Mouse (Mus musculus): ENCODE data around the gene Sdccag8. TPM values are rescaled to one million over a fixed set of nuclear protein-coding genes. Genes with fewer than 3 reads are reported as not detected.

Sdccag8 gene
- polyA plus RNA-seq, 1 experiment from 2014 or later: 11.1 TPM

- Histone ChIP-seq H3K27ac (ENCODE audit: low read length) (no peak overlapping the region), H3K4me3 (ENCODE audit: low read length) (no peak overlapping the region), H3K4me1 (ENCODE audit: control insufficient read depth, insufficient read depth, low read length) (peaks cover 20% of the 10 kb centered on the region), H3K4me2 (ENCODE audit: low read depth, low read length) (peak overlapping the region; percentile 59), H3K9ac (ENCODE audit: low read length) (peak overlapping the region; percentile 59), H3K27me3 (ENCODE audit: control insufficient read depth, insufficient read depth, low read length) (no peaks in the 10 kb centered on the region), H3K9me3 (replicated peaks; ENCODE audit: control insufficient read depth, low read length) (no peaks in the 10 kb centered on the region), H3K36me3 (ENCODE audit: control insufficient read depth, insufficient read depth) (no peaks in the 10 kb centered on the region)
- WGBS: 64% methylated on average over 33 of the region's 33 CpGs
- no peak for ATAC-seq (replicated peaks; ENCODE audit: extremely low read depth, insufficient read depth, low FRiP score)
Observed at GRCm38 (mm10) chr1:176997711-176998689, 183.5 kb downstream of the Sdccag8 start.

GRCm38 (mm10) chr1:176999011-176999410 lies 184.6 kb downstream of the Sdccag8 start:
- H3K4me3 ChIP-seq (ENCODE audit: low read length): no peak overlapping the region
- H3K4me2 ChIP-seq (ENCODE audit: low read depth, low read length): no peak overlapping the region
- H3K27ac ChIP-seq (ENCODE audit: low read length): no peak overlapping the region
- 66% methylated on average over 6 of the region's 6 CpGs for WGBS
- no peak for ATAC-seq (replicated peaks; ENCODE audit: extremely low read depth, insufficient read depth, low FRiP score)
- peaks cover 14% of the 10 kb centered on the region for H3K4me1 ChIP-seq (ENCODE audit: control insufficient read depth, insufficient read depth, low read length)
- no peaks in the 10 kb centered on the region for H3K9me3 ChIP-seq (replicated peaks; ENCODE audit: control insufficient read depth, low read length)
- H3K27me3 ChIP-seq (ENCODE audit: control insufficient read depth, insufficient read depth, low read length): no peaks in the 10 kb centered on the region
- no peaks in the 10 kb centered on the region for H3K36me3 ChIP-seq (ENCODE audit: control insufficient read depth, insufficient read depth)
- H3K9ac ChIP-seq (ENCODE audit: low read length): no peak overlapping the region

- H3K27me3 ChIP-seq (ENCODE audit: control insufficient read depth, insufficient read depth, low read length): no peaks in the 10 kb centered on the region
- H3K36me3 ChIP-seq (ENCODE audit: control insufficient read depth, insufficient read depth): no peaks in the 10 kb centered on the region
- H3K4me2 ChIP-seq (ENCODE audit: low read depth, low read length): no peak overlapping the region
- H3K4me1 ChIP-seq (ENCODE audit: control insufficient read depth, insufficient read depth, low read length): no peaks in the 10 kb centered on the region
- ATAC-seq (replicated peaks; ENCODE audit: extremely low read depth, insufficient read depth, low FRiP score): no peak
- H3K27ac ChIP-seq (ENCODE audit: low read length): no peak overlapping the region
- H3K9ac ChIP-seq (ENCODE audit: low read length): no peak overlapping the region
- 66% methylated on average over 6 of the region's 6 CpGs for WGBS
- no peaks in the 10 kb centered on the region for H3K9me3 ChIP-seq (replicated peaks; ENCODE audit: control insufficient read depth, low read length)
- H3K4me3 ChIP-seq (ENCODE audit: low read length): no peak overlapping the region
Observed at GRCm38 (mm10) chr1:177002951-177003350, 188.5 kb downstream of the Sdccag8 start.

- WGBS: 70% methylated on average over 4 of the region's 4 CpGs
- ATAC-seq (replicated peaks; ENCODE audit: extremely low read depth, insufficient read depth, low FRiP score): no peak
- no peak overlapping the region for H3K4me3 ChIP-seq (ENCODE audit: low read length)
Observed at GRCm38 (mm10) chr1:177004041-177004741, 189.7 kb downstream of the Sdccag8 start.

GRCm38 (mm10) chr1:177007405-177007804 lies 192.9 kb downstream of the Sdccag8 start:
- no peak overlapping the region for H3K27ac ChIP-seq (ENCODE audit: low read length)
- no peaks in the 10 kb centered on the region for H3K9me3 ChIP-seq (replicated peaks; ENCODE audit: control insufficient read depth, low read length)
- no peak overlapping the region for H3K4me2 ChIP-seq (ENCODE audit: low read depth, low read length)
- H3K36me3 ChIP-seq (ENCODE audit: control insufficient read depth, insufficient read depth): no peaks in the 10 kb centered on the region
- H3K4me1 ChIP-seq (ENCODE audit: control insufficient read depth, insufficient read depth, low read length): peaks cover 5% of the 10 kb centered on the region; the same call in 1 of the 2 replicates
- WGBS: 80% methylated on average over 3 of the region's 3 CpGs
- no peak overlapping the region for H3K4me3 ChIP-seq (ENCODE audit: low read length)
- no peaks in the 10 kb centered on the region for H3K27me3 ChIP-seq (ENCODE audit: control insufficient read depth, insufficient read depth, low read length)
- H3K9ac ChIP-seq (ENCODE audit: low read length): no peak overlapping the region
- no peak for ATAC-seq (replicated peaks; ENCODE audit: extremely low read depth, insufficient read depth, low FRiP score)

More at GRCm38 (mm10) chr1:177004041-177004741, 189.7 kb downstream of the Sdccag8 start:
- no peaks in the 10 kb centered on the region for H3K4me1 ChIP-seq (ENCODE audit: control insufficient read depth, insufficient read depth, low read length)
- no peak overlapping the region for H3K9ac ChIP-seq (ENCODE audit: low read length)
- no peak overlapping the region for H3K4me2 ChIP-seq (ENCODE audit: low read depth, low read length)
- no peak overlapping the region for H3K27ac ChIP-seq (ENCODE audit: low read length)
- no peaks in the 10 kb centered on the region for H3K27me3 ChIP-seq (ENCODE audit: control insufficient read depth, insufficient read depth, low read length)
- no peaks in the 10 kb centered on the region for H3K36me3 ChIP-seq (ENCODE audit: control insufficient read depth, insufficient read depth)
- no peaks in the 10 kb centered on the region for H3K9me3 ChIP-seq (replicated peaks; ENCODE audit: control insufficient read depth, low read length)

GRCm38 (mm10) chr1:177008777-177009176 lies 194.3 kb downstream of the Sdccag8 start:
- WGBS: 56% methylated on average over 1 of the region's 1 CpGs
- Histone ChIP-seq H3K27ac (ENCODE audit: low read length) (no peak overlapping the region), H3K4me1 (ENCODE audit: control insufficient read depth, insufficient read depth, low read length) (peaks cover 5% of the 10 kb centered on the region; the same call in 1 of the 2 replicates), H3K9me3 (replicated peaks; ENCODE audit: control insufficient read depth, low read length) (no peaks in the 10 kb centered on the region), H3K36me3 (ENCODE audit: control insufficient read depth, insufficient read depth) (no peaks in the 10 kb centered on the region), H3K27me3 (ENCODE audit: control insufficient read depth, insufficient read depth, low read length) (no peaks in the 10 kb centered on the region), H3K4me3 (ENCODE audit: low read length) (no peak overlapping the region), H3K9ac (ENCODE audit: low read length) (no peak overlapping the region), H3K4me2 (ENCODE audit: low read depth, low read length) (no peak overlapping the region)
- no peak for ATAC-seq (replicated peaks; ENCODE audit: extremely low read depth, insufficient read depth, low FRiP score)

GRCm38 (mm10) chr1:177010041-177010440 lies 195.6 kb downstream of the Sdccag8 start:
- H3K27ac ChIP-seq (ENCODE audit: low read length): no peak overlapping the region

GRCm38 (mm10) chr1:177010607-177011302 lies 196.3 kb downstream of the Sdccag8 start:
- no peaks in the 10 kb centered on the region for H3K36me3 ChIP-seq (ENCODE audit: control insufficient read depth, insufficient read depth)
- no peaks in the 10 kb centered on the region for H3K9me3 ChIP-seq (replicated peaks; ENCODE audit: control insufficient read depth, low read length)
- H3K4me3 ChIP-seq (ENCODE audit: low read length): no peak overlapping the region
- ATAC-seq (replicated peaks; ENCODE audit: extremely low read depth, insufficient read depth, low FRiP score): no peak
- WGBS: 57% methylated on average over 6 of the region's 6 CpGs
- no peak overlapping the region for H3K27ac ChIP-seq (ENCODE audit: low read length)
- no peak overlapping the region for H3K4me2 ChIP-seq (ENCODE audit: low read depth, low read length)
- no peak overlapping the region for H3K9ac ChIP-seq (ENCODE audit: low read length)
- H3K27me3 ChIP-seq (ENCODE audit: control insufficient read depth, insufficient read depth, low read length): no peaks in the 10 kb centered on the region
- H3K4me1 ChIP-seq (ENCODE audit: control insufficient read depth, insufficient read depth, low read length): peaks cover 9% of the 10 kb centered on the region

More at GRCm38 (mm10) chr1:177010041-177010440, 195.6 kb downstream of the Sdccag8 start:
- no peaks in the 10 kb centered on the region for H3K9me3 ChIP-seq (replicated peaks; ENCODE audit: control insufficient read depth, low read length)
- no peaks in the 10 kb centered on the region for H3K27me3 ChIP-seq (ENCODE audit: control insufficient read depth, insufficient read depth, low read length)
- H3K4me1 ChIP-seq (ENCODE audit: control insufficient read depth, insufficient read depth, low read length): peaks cover 9% of the 10 kb centered on the region
- H3K36me3 ChIP-seq (ENCODE audit: control insufficient read depth, insufficient read depth): no peaks in the 10 kb centered on the region
- no peak for ATAC-seq (replicated peaks; ENCODE audit: extremely low read depth, insufficient read depth, low FRiP score)
- H3K4me3 ChIP-seq (ENCODE audit: low read length): no peak overlapping the region
- 53% methylated on average over 3 of the region's 3 CpGs for WGBS
- H3K9ac ChIP-seq (ENCODE audit: low read length): no peak overlapping the region
- H3K4me2 ChIP-seq (ENCODE audit: low read depth, low read length): no peak overlapping the region

All from heart, embryonic 16.5 days (tissue).